Mouse (Mus musculus) testis, adult 2 months (tissue): ENCODE results near the gene P4ha1. TPM values are rescaled to one million over a fixed set of nuclear protein-coding genes. Genes with fewer than 3 reads are reported as not detected.
"Not testable (repeated sequence)": the region's sequence is repeated elsewhere in the genome, so short reads cannot be mapped to it uniquely, and the experiment has no call there.

ENCODE experiments used
- H3K27ac ChIP-seq: fragments of 200-500 bp; 2 replicates; pipeline ENCODE4 v1.5.1; 2012; ENCODE audit warnings: low read depth, low read length; ENCODE audit not compliant: control insufficient read depth, insufficient read depth
- H3K27me3 ChIP-seq: fragments of 200-500 bp; 2 replicates; pipeline ENCODE4 v1.6.1; 2012; ENCODE audit warnings: mild to moderate bottlenecking, low read length, moderate library complexity; ENCODE audit not compliant: control insufficient read depth, insufficient read depth
- H3K36me3 ChIP-seq: fragments of 200-500 bp; 2 replicates; pipeline ENCODE4 v1.6.1; 2012; ENCODE audit warnings: mild to moderate bottlenecking, low read length; ENCODE audit not compliant: control insufficient read depth, insufficient read depth
- H3K4me1 ChIP-seq: fragments of 200-500 bp; 2 replicates; pipeline ENCODE4 v1.6.1; 2012; ENCODE audit warnings: low read length; ENCODE audit not compliant: control insufficient read depth, insufficient read depth
- H3K4me3 ChIP-seq: fragments of 200-500 bp; 2 replicates; pipeline ENCODE4 v1.5.1; 2012; ENCODE audit warnings: low read depth, mild to moderate bottlenecking, low read length, moderate library complexity, mixed read lengths; ENCODE audit not compliant: control insufficient read depth
- CTCF ChIP-seq: fragments of 200-500 bp; IDR thresholded peaks from 2 replicates; pipeline ENCODE4 v1.5.1; 2012; ENCODE audit warnings: low read depth, mild to moderate bottlenecking, inconsistent platforms, low read length, moderate library complexity; ENCODE audit not compliant: control insufficient read depth, insufficient read depth, insufficient replicate concordance
- POLR2A ChIP-seq: fragments of 200-500 bp; IDR thresholded peaks from 2 replicates; pipeline ENCODE4 v1.6.1; 2012; ENCODE audit warnings: low read depth, mild to moderate bottlenecking, inconsistent platforms, low read length, moderate library complexity; ENCODE audit not compliant: control insufficient read depth
- polyA plus RNA-seq: library from polyadenylated mRNA; depleted of rRNA; stranded (reverse); fragments of >200 nt; gene quantifications from 2 replicates; pipeline ENCODE4 v1.2.3, GENCODE M21; 2012

The P4ha1 gene
- polyA plus RNA-seq, 1 experiment, result 6.9 TPM

GRCm38 (mm10) chr10:59391907-59392306, 68.8 kb downstream of the P4ha1 start:
- no peak overlapping the region for H3K4me3 ChIP-seq
- no peaks in the 10 kb centered on the region for H3K4me1 ChIP-seq
- no peaks in the 10 kb centered on the region for H3K27me3 ChIP-seq
- H3K36me3 ChIP-seq, result no peaks in the 10 kb centered on the region
- TF ChIP-seq CTCF (no peak), POLR2A (no peak)
- no peak overlapping the region for H3K27ac ChIP-seq

GRCm38 (mm10) chr10:59395461-59395860, 72.4 kb downstream of the P4ha1 start, which contains the start of gene Gm10273:
Gene Gm10273 (plus strand): TSS chr10:59395632.
- not testable (repeated sequence) for H3K4me3 ChIP-seq, H3K27me3 ChIP-seq, H3K27ac ChIP-seq, H3K4me1 ChIP-seq, H3K36me3 ChIP-seq

- Histone ChIP-seq H3K27me3 (no peaks in the 10 kb centered on the region), H3K36me3 (no peaks in the 10 kb centered on the region), H3K4me1 (peaks cover 6% of the 10 kb centered on the region), H3K4me3 (no peak within 1 kb of the TSS; the same call in 1 of the 2 replicates), H3K27ac (no peak within 1 kb of the TSS)
- no peak for TF ChIP-seq CTCF
Measured at GRCm38 (mm10) chr10:59402899-59403792, 80.0 kb downstream of the P4ha1 start, which contains the start of gene Pla2g12b. Gene Pla2g12b (plus strand): TSS chr10:59403660.

- H3K27ac ChIP-seq, result no peak overlapping the region
- H3K36me3 ChIP-seq, result no peaks in the 10 kb centered on the region
- peaks cover 6% of the 10 kb centered on the region for H3K4me1 ChIP-seq
- TF ChIP-seq POLR2A, result no peak
- TF ChIP-seq CTCF, result no peak
- H3K4me3 ChIP-seq, result no peak overlapping the region; the same call in 1 of the 2 replicates
- no peaks in the 10 kb centered on the region for H3K27me3 ChIP-seq
Measured at GRCm38 (mm10) chr10:59403793-59404149, 80.7 kb downstream of the P4ha1 start.

DNA sequence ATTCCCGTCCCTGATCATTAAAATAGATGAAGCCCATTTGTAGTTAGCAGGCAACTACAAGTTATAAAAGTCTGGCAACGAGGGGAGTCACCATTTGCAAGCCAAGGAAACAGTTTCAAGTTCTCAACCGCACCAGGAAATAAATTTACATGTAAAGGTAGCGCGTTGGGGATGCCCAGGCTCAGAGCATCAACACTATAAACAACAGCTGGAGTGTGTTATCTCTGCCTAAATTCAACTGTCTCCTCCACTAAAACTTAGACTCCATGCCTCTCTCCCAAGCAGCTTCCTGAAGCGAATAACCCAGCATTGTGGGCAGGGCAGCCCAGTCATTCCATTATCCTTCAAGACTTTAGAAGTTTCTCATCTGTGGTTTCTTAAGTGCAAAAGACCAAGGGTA, 85.4 kb downstream of the P4ha1 start:
- H3K4me1 ChIP-seq, result peaks cover 9% of the 10 kb centered on the region
- H3K27ac ChIP-seq, result no peak overlapping the region
- H3K27me3 ChIP-seq, result no peaks in the 10 kb centered on the region
- no peaks in the 10 kb centered on the region for H3K36me3 ChIP-seq
- no peak overlapping the region for H3K4me3 ChIP-seq
- TF ChIP-seq CTCF, result no peak
- TF ChIP-seq POLR2A, result no peak

DNA sequence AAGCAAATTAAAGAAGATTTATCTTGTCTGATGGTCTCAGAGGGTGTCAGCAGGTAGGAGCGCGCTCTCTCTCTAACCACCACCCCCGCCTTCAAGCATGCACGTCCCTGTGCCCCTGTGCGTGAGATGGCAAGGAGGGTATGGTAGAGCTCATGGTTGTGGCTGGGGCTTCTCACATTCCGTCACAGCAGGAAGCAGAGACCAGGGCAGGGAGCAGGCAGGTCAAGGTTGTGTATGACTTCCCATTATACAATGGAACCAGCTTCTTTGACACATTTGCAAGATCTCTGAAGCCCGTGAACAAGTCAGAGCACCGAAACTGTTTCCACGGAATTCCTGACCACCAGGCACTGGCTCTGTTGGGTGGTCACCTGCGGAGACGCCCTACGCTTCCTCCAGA, 87.2 kb downstream of the P4ha1 start:
- no peak for TF ChIP-seq CTCF
- TF ChIP-seq POLR2A, result no peak
- Histone ChIP-seq H3K4me1 (peaks cover 6% of the 10 kb centered on the region), H3K36me3 (no peaks in the 10 kb centered on the region), H3K27ac (no peak overlapping the region), H3K4me3 (no peak overlapping the region), H3K27me3 (no peaks in the 10 kb centered on the region)

- Histone ChIP-seq H3K4me1 (peaks cover 6% of the 10 kb centered on the region), H3K27ac (no peak overlapping the region), H3K4me3 (no peak overlapping the region), H3K27me3 (no peaks in the 10 kb centered on the region), H3K36me3 (no peaks in the 10 kb centered on the region)
- TF ChIP-seq CTCF (peak; percentile 47; the same call in 1 of the 2 replicates), POLR2A (no peak)
Measured at GRCm38 (mm10) chr10:59413711-59414110, 90.6 kb downstream of the P4ha1 start.
